Mouse (Mus musculus) CH12.LX (cell line): ENCODE measurements at regions not wholly inside any gene's neighbourhood (a gene's known extent, or its start where the extent isn't known, plus 50 kb on each side); places are given as distances from the start of the nearest gene placed in this dataset.
A peak's percentile ranks its signal among the peaks of the same experiment; 100 is the strongest.

Experiments
- CHD2 ChIP-seq: IDR thresholded peaks from 2 replicates; pipeline ENCODE4 v1.6.1; 2011; ENCODE audit warnings: low read length, improper control_type of control experiment
- CTCF ChIP-seq, 2 experiments: IDR thresholded peaks in 1 of 2; conservative IDR thresholded peaks in 1 of 2; 2 replicates each; pipeline ENCODE4 v1.5.1; 2011 to 2012; ENCODE audit warnings: low read depth in 2 of 2, low read length in 2 of 2, improper control_type of control experiment in 1 of 2, inconsistent platforms in 1 of 2, mild to moderate bottlenecking in 1 of 2, moderate library complexity in 1 of 2
- E2F4 ChIP-seq: IDR thresholded peaks from 2 replicates; pipeline ENCODE4 v1.6.1; 2011; ENCODE audit warnings: low read depth, low read length, improper control_type of control experiment; ENCODE audit not compliant: insufficient replicate concordance
- ELF1 ChIP-seq: IDR thresholded peaks from 2 replicates; pipeline ENCODE4 v1.6.1; 2014; ENCODE audit warnings: low read depth, mild to moderate bottlenecking, inconsistent platforms, low read length, improper control_type of control experiment
- GABPA ChIP-seq: IDR thresholded peaks from 2 replicates; pipeline ENCODE4 v1.6.1; 2012; ENCODE audit warnings: low read depth, low read length, improper control_type of control experiment, inconsistent platforms; ENCODE audit not compliant: insufficient replicate concordance
- MAFK ChIP-seq: IDR thresholded peaks from 2 replicates; pipeline ENCODE4 v1.6.1; 2011; ENCODE audit warnings: low read length, improper control_type of control experiment; ENCODE audit not compliant: insufficient replicate concordance
- MAZ ChIP-seq: IDR thresholded peaks from 2 replicates; pipeline ENCODE4 v1.6.1; 2012; ENCODE audit warnings: low read depth, mild to moderate bottlenecking, inconsistent platforms, low read length, improper control_type of control experiment, moderate library complexity
- MEF2A ChIP-seq: IDR thresholded peaks from 2 replicates; pipeline ENCODE4 v1.6.1; 2014; ENCODE audit warnings: low read depth, mild to moderate bottlenecking, inconsistent platforms, low read length, improper control_type of control experiment, borderline replicate concordance
- NRF1 ChIP-seq: IDR thresholded peaks from 2 replicates; pipeline ENCODE4 v1.6.1; 2014; ENCODE audit warnings: low read depth, mild to moderate bottlenecking, inconsistent platforms, low read length, improper control_type of control experiment, moderate library complexity
- POLR2A ChIP-seq: IDR thresholded peaks from 2 replicates; pipeline ENCODE4 v1.6.1; 2011; ENCODE audit warnings: low read depth, mild to moderate bottlenecking, improper control_type of control experiment, low read length
- RAD21 ChIP-seq: IDR thresholded peaks from 2 replicates; pipeline ENCODE4 v1.6.1; 2011; ENCODE audit warnings: low read depth, mild to moderate bottlenecking, low read length, improper control_type of control experiment, moderate library complexity
- TCF12 ChIP-seq: IDR thresholded peaks from 2 replicates; pipeline ENCODE4 v1.6.1; 2014; ENCODE audit warnings: low read depth, mild to moderate bottlenecking, inconsistent platforms, low read length, improper control_type of control experiment
- ZMIZ1 ChIP-seq: IDR thresholded peaks from 2 replicates; pipeline ENCODE4 v1.6.1; 2012; ENCODE audit warnings: low read depth, mild to moderate bottlenecking, inconsistent platforms, low read length, improper control_type of control experiment

DNA sequence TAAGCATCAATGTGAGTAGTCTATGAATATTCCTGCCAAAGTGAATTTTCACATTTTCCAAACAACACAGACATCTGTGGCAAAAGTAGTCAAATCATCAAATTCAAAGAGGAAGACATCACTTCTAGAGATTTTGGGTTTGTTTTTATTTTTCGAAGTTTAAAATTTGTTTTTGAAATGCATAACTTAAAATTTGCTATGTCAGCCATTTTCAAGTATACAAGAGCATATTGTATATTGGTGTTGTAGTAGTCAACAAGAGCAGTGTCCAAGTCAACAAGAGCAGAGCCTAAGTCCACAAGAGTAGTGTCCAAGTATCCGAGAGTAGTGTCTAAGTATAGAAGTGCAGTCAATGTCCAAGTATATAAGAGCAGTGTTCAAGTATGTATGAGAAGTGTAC is 107.9 kb upstream of the Tle4 start:
- no peak for TF ChIP-seq POLR2A
- TF ChIP-seq ZMIZ1: no peak
- TF ChIP-seq ELF1: no peak
- TF ChIP-seq E2F4: no peak
- TF ChIP-seq CTCF (conservative IDR thresholded peaks at IDR 0.05 in 1 of 2, IDR thresholded peaks at IDR 0.05 in 1 of 2; ENCODE audit: low read depth in 2 of 2, low read length in 2 of 2): no peak
- no peak for TF ChIP-seq GABPA
- peak; percentile 77 for TF ChIP-seq MAFK
- no peak for TF ChIP-seq MAZ
- no peak for TF ChIP-seq MEF2A
- TF ChIP-seq NRF1: no peak
- TF ChIP-seq RAD21: no peak
- TF ChIP-seq TCF12: no peak
- no peak for TF ChIP-seq CHD2
